Mouse (Mus musculus) C2C12 (cell line): ENCODE data around the gene Anp32e.

ENCODE experiments used
- CTCF ChIP-seq: IDR thresholded peaks from one replicate; pipeline ENCODE4 v1.5.1; 2011; ENCODE audit not compliant: control insufficient read depth, insufficient read depth, insufficient read length
- MAX ChIP-seq: IDR thresholded peaks from one replicate; pipeline ENCODE4 v1.6.1; 2011; ENCODE audit warnings: mild to moderate bottlenecking, control low read depth
- MYOG ChIP-seq: IDR thresholded peaks from one replicate; pipeline ENCODE4 v1.6.1; 2011; ENCODE audit not compliant: control insufficient read depth, insufficient read length; ENCODE audit errors: extremely low read depth
- USF1 ChIP-seq: IDR thresholded peaks from one replicate; pipeline ENCODE4 v1.6.1; 2011; ENCODE audit warnings: low read depth, mild to moderate bottlenecking, control low read depth, moderate library complexity

- no peak for TF ChIP-seq CTCF
- TF ChIP-seq MAX: no peak
- TF ChIP-seq MYOG: no peak
- TF ChIP-seq USF1: no peak
Measured at GRCm38 (mm10) chr3:95924185-95924584, 4.9 kb upstream of the Anp32e start.
